Mouse (Mus musculus) hindbrain, embryonic 15.5 days (tissue): ENCODE measurements around the gene Lmo7. TPM values are rescaled to one million over a fixed set of nuclear protein-coding genes. Genes with fewer than 3 reads are reported as not detected.

Experiments used
- ATAC-seq: fragments of 200-750 bp; cut with Nextera tagmentation; 2 replicates; pipeline ENCODE4 v1.8.0; 2017; ENCODE audit warnings: low read depth, moderate number of reproducible peaks, moderate TSS enrichment; ENCODE audit not compliant: low FRiP score
- H3K27ac ChIP-seq: fragments of 300-500 bp; sonication (generic); replicated peaks from 2 replicates; pipeline ENCODE4 v1.5.1; 2015; ENCODE audit warnings: mild to moderate bottlenecking, inconsistent platforms
- H3K27me3 ChIP-seq: fragments of 300-500 bp; sonication (generic); 2 replicates; pipeline ENCODE4 v1.6.1; 2015; ENCODE audit warnings: control low read depth, inconsistent platforms
- H3K36me3 ChIP-seq: fragments of 300-500 bp; sonication (generic); 2 replicates; pipeline ENCODE4 v1.6.1; 2015; ENCODE audit warnings: control low read depth, inconsistent platforms
- H3K4me1 ChIP-seq: fragments of 300-500 bp; sonication (generic); replicated peaks from 2 replicates; pipeline ENCODE4 v1.6.1; 2015; ENCODE audit warnings: control low read depth, inconsistent platforms
- H3K4me2 ChIP-seq: fragments of 300-500 bp; sonication (generic); 2 replicates; pipeline ENCODE4 v1.6.1; 2015; ENCODE audit warnings: moderate library complexity, mild to moderate bottlenecking, inconsistent platforms
- H3K4me3 ChIP-seq: fragments of 300-500 bp; sonication (generic); 2 replicates; pipeline ENCODE4 v1.5.1; 2015; ENCODE audit warnings: mild to moderate bottlenecking, inconsistent platforms
- H3K9ac ChIP-seq: fragments of 300-500 bp; sonication (generic); 2 replicates; pipeline ENCODE4 v1.6.1; 2015; ENCODE audit warnings: inconsistent platforms
- H3K9me3 ChIP-seq: fragments of 300-500 bp; sonication (generic); 2 replicates; pipeline ENCODE4 v1.6.1; 2016; ENCODE audit warnings: control low read depth, inconsistent platforms
- WGBS: fragments of 180-500 bp; shearing (Covaris S2); methylation state at CpG from one replicate; pipeline ENCODE4 v1.1.7; 2015; 5-methylcytosine and 5-hydroxymethylcytosine counted together
- polyA plus RNA-seq: library from polyadenylated mRNA; unstranded; fragments of >200 nt; fragmentation: Nextera tagmentation; extraction: Ambion mirVana; gene quantifications from 2 replicates; pipeline ENCODE4 v1.2.1, GENCODE M21; 2015

Gene Lmo7
- polyA plus RNA-seq, 1 experiment from 2014 or later: 1.7 TPM

DNA sequence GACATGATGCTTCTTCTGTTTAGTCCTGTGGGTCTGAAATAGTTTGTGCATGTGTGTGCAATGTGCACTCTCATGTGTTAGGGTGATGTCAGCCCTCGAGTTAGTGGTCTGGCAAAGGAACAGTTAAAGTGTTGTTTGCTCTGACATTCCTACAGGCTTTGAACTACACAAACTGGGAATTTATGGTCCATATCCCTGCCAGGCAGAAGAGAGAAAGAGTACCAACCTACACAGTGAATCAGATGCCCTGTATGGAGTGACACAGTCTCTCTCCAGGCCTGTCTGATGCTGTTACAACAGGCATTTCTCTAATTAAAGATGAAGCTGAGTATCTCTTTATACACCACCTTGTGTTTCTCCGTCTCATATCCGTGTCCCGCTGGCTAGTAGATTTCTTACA lies 21.2 kb downstream of the Lmo7 start:
- H3K27me3 ChIP-seq: no peaks in the 10 kb centered on the region
- no peaks in the 10 kb centered on the region for H3K36me3 ChIP-seq
- ATAC-seq: no peak
- H3K27ac ChIP-seq: no peak overlapping the region
- no peaks in the 10 kb centered on the region for H3K9me3 ChIP-seq
- no peak overlapping the region for H3K9ac ChIP-seq
- no peak overlapping the region for H3K4me2 ChIP-seq
- H3K4me1 ChIP-seq: no peaks in the 10 kb centered on the region
- 91% methylated on average over 4 of the region's 4 CpGs for WGBS
- H3K4me3 ChIP-seq: no peak overlapping the region

DNA sequence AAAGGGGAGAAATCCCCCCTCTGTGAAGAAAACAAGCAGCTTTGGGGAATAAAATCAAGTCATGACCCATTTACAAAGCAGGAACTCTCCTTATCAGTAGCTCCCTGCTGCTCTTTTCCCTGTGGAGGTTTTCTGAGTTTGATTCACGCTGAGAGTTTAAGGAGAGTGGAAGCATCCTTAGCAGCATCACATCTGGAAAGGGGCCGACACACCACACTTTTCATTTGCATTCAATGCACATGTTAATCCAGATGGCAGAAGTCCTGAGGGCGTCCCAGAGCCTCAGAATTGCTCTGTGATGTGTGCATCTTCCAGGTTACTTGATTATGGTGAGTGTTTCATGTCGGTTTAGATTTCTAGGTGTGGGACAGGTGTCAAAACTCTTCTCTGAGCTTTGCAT lies 25.7 kb downstream of the Lmo7 start:
- H3K4me2 ChIP-seq: no peak overlapping the region
- no peak for ATAC-seq
- no peaks in the 10 kb centered on the region for H3K4me1 ChIP-seq
- H3K27ac ChIP-seq: no peak overlapping the region
- H3K4me3 ChIP-seq: no peak overlapping the region
- no peak overlapping the region for H3K9ac ChIP-seq
- WGBS: 27% methylated on average over 4 of the region's 4 CpGs
- no peaks in the 10 kb centered on the region for H3K27me3 ChIP-seq
- H3K9me3 ChIP-seq: no peaks in the 10 kb centered on the region
- no peaks in the 10 kb centered on the region for H3K36me3 ChIP-seq

DNA sequence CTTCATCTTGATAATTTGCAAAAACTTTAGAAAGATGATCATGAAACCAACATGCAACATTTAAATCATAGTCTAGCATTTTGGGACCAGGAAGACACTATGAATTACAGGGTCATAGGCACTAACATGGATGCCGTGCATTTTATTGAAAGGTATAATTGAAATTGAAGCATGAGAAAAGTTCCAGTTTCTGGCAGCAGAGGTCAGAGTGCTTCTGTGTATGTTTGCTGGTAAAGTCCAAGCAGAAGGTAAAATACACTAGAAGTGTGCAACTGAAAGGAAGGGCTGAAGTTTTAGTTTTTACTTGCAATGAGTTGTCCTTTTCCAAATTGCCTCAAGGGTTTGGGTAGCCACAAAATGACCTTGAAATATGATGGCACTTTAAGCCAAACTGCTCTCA lies 32.5 kb downstream of the Lmo7 start:
- Histone ChIP-seq H3K4me2 (no peak overlapping the region), H3K36me3 (no peaks in the 10 kb centered on the region), H3K9me3 (no peaks in the 10 kb centered on the region), H3K27ac (no peak overlapping the region), H3K27me3 (no peaks in the 10 kb centered on the region), H3K9ac (no peak overlapping the region), H3K4me3 (no peak overlapping the region), H3K4me1 (no peaks in the 10 kb centered on the region)
- no peak for ATAC-seq
- WGBS: 44% methylated on average over 1 of the region's 1 CpGs

DNA sequence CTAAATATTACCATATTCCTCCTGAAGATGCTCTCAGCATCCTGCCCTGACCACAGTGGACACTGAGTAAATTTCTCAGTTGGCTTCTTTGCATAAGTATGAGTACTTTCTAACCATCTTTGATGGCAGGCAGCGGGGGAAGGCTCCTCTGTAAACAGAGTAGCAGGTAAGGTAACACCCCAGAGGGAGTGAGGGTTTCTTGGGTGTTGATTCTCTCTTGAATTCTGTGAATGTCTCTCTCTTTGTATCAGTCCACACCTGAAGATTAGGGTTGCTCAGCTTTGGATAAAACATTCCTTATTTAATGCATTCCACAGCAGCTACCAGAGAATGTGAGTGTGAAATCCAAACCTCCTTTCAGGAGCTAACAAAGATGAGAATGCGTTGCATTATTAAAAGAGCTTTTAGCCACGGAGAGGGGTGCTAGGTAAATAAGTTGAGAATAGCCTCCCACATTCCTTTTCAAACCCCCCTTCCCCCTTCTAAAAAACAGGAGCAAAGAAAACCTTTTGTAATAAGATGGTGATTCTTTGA lies 34.1 kb downstream of the Lmo7 start:
- no peaks in the 10 kb centered on the region for H3K27me3 ChIP-seq

DNA sequence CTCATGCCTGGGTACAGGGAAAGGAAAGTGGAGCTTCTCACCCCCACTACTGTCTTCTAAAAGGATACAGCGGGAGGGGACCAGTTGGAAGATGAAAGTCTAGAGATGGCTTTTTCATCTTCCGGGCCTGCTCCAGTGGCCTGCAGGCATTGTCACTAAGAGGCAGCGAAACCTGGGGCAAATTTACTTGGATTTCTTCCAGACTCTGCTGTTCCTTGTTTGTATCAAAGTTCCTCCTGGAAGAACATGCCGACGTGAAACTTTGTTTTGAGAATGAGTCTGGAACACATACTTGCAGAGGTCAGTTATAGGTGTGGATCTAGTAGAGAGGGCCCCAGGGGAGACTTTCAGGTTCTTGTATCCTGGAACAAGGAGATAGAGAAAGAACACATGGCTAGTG lies 41.6 kb downstream of the Lmo7 start:
- 90% methylated on average over 5 of the region's 5 CpGs for WGBS

More for the DNA sequence above, 34.1 kb downstream of the Lmo7 start:
- H3K9ac ChIP-seq: no peak overlapping the region
- no peaks in the 10 kb centered on the region for H3K9me3 ChIP-seq
- WGBS: 31% methylated on average over 3 of the region's 3 CpGs
- H3K27ac ChIP-seq: no peak overlapping the region
- no peak overlapping the region for H3K4me2 ChIP-seq
- H3K4me3 ChIP-seq: no peak overlapping the region
- no peak for ATAC-seq
- H3K4me1 ChIP-seq: no peaks in the 10 kb centered on the region
- no peaks in the 10 kb centered on the region for H3K36me3 ChIP-seq

DNA sequence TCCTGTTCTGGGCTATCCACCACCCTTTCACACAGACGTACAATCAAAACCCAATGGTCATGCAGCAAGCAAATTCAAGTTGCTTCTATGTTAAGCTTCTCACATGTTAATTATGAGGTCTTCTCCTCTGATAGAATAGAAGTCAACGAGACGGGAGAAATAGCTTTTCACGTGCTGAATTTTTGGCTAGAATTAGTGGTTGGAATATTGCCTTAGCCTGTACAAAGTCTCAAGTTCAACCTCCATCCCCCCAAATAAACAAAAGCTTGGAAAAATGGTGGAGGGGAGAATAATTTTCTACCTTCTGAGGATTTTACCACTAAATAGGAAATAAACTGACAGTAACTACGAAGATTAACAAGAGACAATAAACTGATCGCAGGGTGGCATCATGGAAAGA lies 42.0 kb downstream of the Lmo7 start:
- Histone ChIP-seq H3K27ac (no peak overlapping the region), H3K9me3 (no peaks in the 10 kb centered on the region), H3K36me3 (no peaks in the 10 kb centered on the region), H3K4me3 (no peak overlapping the region), H3K4me2 (no peak overlapping the region), H3K4me1 (no peaks in the 10 kb centered on the region), H3K27me3 (no peaks in the 10 kb centered on the region), H3K9ac (no peak overlapping the region)
- no peak for ATAC-seq
- WGBS: 98% methylated on average over 6 of the region's 6 CpGs

More for the DNA sequence above, 41.6 kb downstream of the Lmo7 start:
- Histone ChIP-seq H3K36me3 (no peaks in the 10 kb centered on the region), H3K4me2 (no peak overlapping the region), H3K27ac (no peak overlapping the region), H3K9ac (no peak overlapping the region), H3K27me3 (no peaks in the 10 kb centered on the region), H3K4me3 (no peak overlapping the region), H3K9me3 (no peaks in the 10 kb centered on the region), H3K4me1 (no peaks in the 10 kb centered on the region)
- no peak for ATAC-seq

DNA sequence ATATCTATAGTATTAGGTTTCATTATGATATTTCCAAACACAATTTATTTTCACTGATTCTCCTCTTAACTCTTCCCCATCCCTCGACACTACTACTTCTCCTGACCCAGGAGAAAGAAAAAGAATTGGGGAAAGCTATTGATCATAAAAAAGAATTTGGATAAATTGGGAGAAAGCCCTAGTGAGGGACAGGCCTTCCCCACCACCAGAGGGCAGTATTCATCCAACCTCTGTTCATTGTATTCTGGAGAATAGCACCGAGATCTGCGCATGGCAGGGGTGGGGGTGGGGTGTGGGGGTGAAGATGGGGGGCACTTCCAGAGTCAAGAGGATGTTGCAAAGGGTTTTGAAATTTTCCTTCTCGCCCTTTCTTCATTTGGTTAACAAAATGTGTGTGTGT lies 44.9 kb downstream of the Lmo7 start:
- 64% methylated on average over 4 of the region's 4 CpGs for WGBS

DNA sequence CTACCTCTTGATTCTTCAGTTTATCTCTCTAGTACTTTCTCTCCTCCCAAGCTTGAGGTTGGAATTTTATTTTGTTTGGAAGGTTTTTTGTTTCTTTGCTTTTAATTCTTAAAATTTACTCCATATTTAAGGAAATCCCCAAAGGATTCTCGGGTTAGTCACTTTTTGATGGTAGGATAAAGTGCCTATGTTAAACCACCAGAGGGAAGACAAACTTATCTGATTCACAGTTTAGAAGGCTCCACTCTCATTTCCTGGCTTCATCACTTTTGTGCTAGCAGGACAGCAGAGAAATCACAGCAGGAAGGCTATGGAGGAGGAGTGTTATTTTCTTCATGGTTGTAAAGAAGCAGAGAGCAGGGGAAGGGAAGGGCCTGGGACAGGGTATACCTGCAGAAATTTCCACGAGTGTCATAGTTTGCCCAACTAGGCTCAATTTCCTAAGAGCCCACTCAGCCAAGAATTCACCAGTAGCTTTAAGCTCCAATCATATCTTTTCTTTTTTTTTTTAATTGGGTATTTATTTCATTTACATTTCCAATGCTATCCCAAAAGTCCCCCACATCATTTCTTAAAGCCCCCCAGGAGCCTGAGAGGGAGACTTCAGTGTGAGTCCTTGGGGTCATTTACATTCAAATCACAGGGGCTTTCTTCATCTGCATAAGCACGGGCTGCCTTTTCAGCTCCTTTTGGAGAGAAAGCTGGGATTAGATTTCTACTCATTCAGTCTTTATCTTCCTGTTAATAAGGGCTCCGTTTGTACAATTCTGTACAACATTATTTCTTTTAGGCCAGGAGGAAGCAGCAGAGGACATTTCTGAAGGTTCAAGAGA lies 46.8 kb downstream of the Lmo7 start:
- Histone ChIP-seq H3K27ac (no peak overlapping the region), H3K27me3 (no peaks in the 10 kb centered on the region), H3K4me2 (no peak overlapping the region), H3K36me3 (no peaks in the 10 kb centered on the region), H3K4me3 (no peak overlapping the region), H3K9me3 (no peaks in the 10 kb centered on the region), H3K9ac (no peak overlapping the region), H3K4me1 (no peaks in the 10 kb centered on the region)
- ATAC-seq: no peak
- WGBS: 13% methylated on average over 4 of the region's 4 CpGs

More for the DNA sequence above, 44.9 kb downstream of the Lmo7 start:
- Histone ChIP-seq H3K4me1 (no peaks in the 10 kb centered on the region), H3K9me3 (no peaks in the 10 kb centered on the region), H3K4me2 (no peak overlapping the region), H3K27me3 (no peaks in the 10 kb centered on the region), H3K27ac (no peak overlapping the region), H3K36me3 (no peaks in the 10 kb centered on the region), H3K9ac (no peak overlapping the region), H3K4me3 (no peak overlapping the region)
- no peak for ATAC-seq

DNA sequence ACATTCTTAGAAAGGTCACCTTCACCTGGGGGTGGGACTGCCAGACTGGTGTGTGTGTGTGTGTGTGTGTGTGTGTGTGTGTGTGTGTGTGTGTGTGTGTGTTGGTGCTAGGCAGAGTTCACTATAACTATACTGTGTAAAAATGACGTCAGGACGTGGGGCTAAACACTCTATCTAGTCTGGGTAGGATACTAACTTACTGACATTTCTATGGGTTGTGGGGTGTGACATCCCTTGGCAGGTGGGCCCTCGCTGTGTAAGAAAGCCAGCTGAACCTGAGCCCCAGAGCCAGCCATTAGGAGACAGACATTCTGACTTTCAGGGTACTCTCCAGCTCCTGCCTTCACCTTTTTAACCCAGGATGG lies 47.4 kb downstream of the Lmo7 start:
- no peak for ATAC-seq
- H3K36me3 ChIP-seq: no peaks in the 10 kb centered on the region
- WGBS: 32% methylated on average over 3 of the region's 3 CpGs

DNA sequence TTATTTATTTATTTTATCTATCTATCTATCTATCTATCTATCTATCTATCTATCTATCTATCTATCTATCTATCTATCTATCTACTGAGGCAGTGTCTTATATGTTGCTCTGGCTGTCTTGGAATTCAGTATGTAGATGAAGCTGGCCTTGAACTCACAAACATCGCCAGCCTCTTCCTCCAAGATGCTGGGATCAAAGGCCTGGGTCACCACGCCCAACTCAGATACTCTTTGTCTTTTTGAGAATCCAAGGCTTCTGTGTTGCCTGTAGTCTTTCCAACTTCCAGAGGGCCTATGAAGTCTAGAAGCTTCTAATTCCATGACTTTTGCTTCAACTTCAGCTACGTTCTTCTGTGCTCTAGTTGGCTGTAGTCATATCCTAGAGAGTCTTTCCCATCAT lies 48.7 kb downstream of the Lmo7 start:
- no peak overlapping the region for H3K27ac ChIP-seq
- no peaks in the 10 kb centered on the region for H3K9me3 ChIP-seq
- no peaks in the 10 kb centered on the region for H3K4me1 ChIP-seq
- WGBS: 96% methylated on average over 3 of the region's 3 CpGs
- no peak overlapping the region for H3K4me2 ChIP-seq
- no peak overlapping the region for H3K9ac ChIP-seq
- ATAC-seq: no peak
- no peaks in the 10 kb centered on the region for H3K27me3 ChIP-seq
- no peaks in the 10 kb centered on the region for H3K36me3 ChIP-seq
- no peak overlapping the region for H3K4me3 ChIP-seq

More for the DNA sequence above, 47.4 kb downstream of the Lmo7 start:
- Histone ChIP-seq H3K4me3 (no peak overlapping the region), H3K27ac (no peak overlapping the region), H3K9ac (no peak overlapping the region), H3K4me2 (no peak overlapping the region), H3K9me3 (no peaks in the 10 kb centered on the region), H3K27me3 (no peaks in the 10 kb centered on the region), H3K4me1 (no peaks in the 10 kb centered on the region)

DNA sequence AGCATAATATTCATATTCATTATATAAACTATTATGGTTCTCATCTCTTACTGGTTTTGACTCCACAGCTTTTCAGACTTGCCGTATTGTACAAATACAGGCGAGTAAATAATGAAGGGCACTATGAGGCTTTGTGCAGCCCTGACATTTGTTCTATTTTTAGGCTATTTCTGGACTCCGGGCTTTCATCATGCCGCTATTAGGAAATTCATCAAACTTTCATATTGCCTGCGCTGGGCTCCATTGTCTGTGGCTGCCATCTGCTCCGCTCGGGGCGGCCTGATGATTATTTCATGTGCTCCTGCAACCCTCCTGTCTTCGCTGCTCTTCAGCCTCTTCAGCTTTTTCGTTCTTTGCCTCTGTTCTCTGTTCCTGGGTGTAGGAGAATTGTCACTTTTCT lies 50.3 kb downstream of the Lmo7 start:
- no peak for ATAC-seq
- Histone ChIP-seq H3K36me3 (no peaks in the 10 kb centered on the region), H3K27ac (no peak overlapping the region), H3K4me1 (no peaks in the 10 kb centered on the region), H3K27me3 (no peaks in the 10 kb centered on the region), H3K9me3 (no peaks in the 10 kb centered on the region), H3K4me3 (no peak overlapping the region), H3K4me2 (no peak overlapping the region), H3K9ac (no peak overlapping the region)
- WGBS: 55% methylated on average over 10 of the region's 10 CpGs

DNA sequence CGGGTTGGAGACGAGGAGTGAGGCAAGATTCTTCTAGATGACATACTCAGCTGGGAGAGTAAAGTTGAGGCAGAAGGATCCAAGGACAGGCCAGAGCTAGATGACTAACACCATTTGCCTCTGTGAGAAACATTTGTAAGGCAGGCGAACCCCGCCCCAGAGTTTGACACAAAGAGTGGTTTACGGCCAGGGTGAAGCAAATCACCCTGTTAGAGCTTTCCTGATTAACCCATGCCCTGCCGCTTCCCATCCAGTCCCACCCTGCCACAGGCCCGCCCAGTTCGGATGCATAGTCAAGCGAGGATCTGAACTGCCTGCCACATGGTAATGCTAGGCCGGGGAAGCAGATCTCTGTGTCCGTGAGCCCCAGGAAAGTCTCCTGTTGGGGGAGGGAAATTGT lies 51.5 kb downstream of the Lmo7 start:
- H3K27me3 ChIP-seq: no peaks in the 10 kb centered on the region
- no peak overlapping the region for H3K9ac ChIP-seq
- no peaks in the 10 kb centered on the region for H3K4me1 ChIP-seq
- H3K4me3 ChIP-seq: no peak overlapping the region
- no peaks in the 10 kb centered on the region for H3K9me3 ChIP-seq
- H3K36me3 ChIP-seq: no peaks in the 10 kb centered on the region
- WGBS: 81% methylated on average over 11 of the region's 11 CpGs
- H3K4me2 ChIP-seq: no peak overlapping the region
- H3K27ac ChIP-seq: no peak overlapping the region
- ATAC-seq: no peak
